ENCODE assay signal across 9 mouse cellular contexts in the genomic region with DNA sequence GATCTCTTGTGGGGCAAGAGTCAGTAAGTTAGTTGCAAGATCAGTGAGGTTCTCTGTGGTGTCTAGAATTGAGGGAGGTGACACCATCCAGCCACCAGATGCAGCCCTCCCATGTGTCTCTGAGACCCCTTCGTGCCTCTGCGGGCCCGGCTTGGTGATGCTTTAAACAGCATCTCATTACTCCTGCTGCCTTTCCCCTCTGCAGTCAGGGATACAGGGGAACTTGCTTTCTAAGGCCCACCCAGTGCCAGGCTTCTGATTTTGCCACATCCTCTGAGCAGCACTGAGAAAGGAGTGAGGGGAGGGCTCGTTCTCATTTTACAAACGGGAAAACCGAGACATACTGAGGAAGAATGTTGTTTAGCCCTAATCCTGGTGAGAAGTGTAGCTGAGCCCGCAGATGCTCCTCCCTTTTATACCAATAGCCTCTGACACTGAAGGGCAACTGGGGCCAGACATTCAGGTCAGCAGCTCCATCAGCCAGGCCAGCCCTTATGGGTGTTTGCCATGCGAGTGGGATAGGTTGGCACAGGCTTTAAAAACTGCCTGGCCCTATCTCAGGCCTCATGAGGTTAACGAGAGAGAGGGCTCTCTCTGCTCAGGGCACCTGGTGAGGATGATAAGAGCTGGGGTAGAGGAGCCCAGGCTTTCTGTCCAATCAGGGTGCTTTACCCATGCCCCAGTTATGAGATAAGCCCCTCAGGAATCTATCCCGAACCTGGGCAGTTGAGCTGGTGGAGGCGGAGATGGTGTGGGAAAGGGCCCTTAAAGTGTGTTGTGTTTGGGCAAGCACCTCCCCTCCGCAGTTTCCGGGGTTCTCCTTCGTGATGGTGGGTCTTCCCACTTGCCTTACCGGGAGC. TPM values are rescaled to one million over a fixed set of nuclear protein-coding genes. Genes with fewer than 3 reads are reported as not detected.
DNase-seq lines count a peak whose midpoint lies in the region; ATAC-seq and TF ChIP-seq lines count a peak whose summit lies in the region.
"Had no signal": no experiment of that assay in that cellular context is flagged by ENCODE, and none has a peak within 500 bp of the region (broad histone marks: within the 10 kb centered on the region; RNA-seq: fewer than 3 reads in every experiment).

No protein-coding gene starts in this region.

- TF ChIP-seq CTCF in E14TG2a.4 (conservative IDR thresholded peaks at IDR 0.05; ENCODE audit: low read length): no peak
- no peak for TF ChIP-seq CTCF in bone marrow macrophage, adult 2 months (IDR thresholded peaks at IDR 0.05; ENCODE audit: low read depth, low read length)

- no peak for TF ChIP-seq POLR2A in bone marrow macrophage, adult 2 months (IDR thresholded peaks at IDR 0.05; ENCODE audit: borderline replicate concordance, low read depth, low read length)

- no peak for ATAC-seq in heart, embryonic 15.5 days (replicated peaks; ENCODE audit: insufficient number of reproducible peaks, insufficient read depth, low FRiP score, low read depth)
- peak; percentile 91 for ATAC-seq in liver, embryonic 15.5 days (ENCODE audit: insufficient read depth)
- 0 out of 2 replicates have a peak, but pooled peaks have one; percentile 14 for ATAC-seq in stomach, embryonic 16.5 days (ENCODE audit: insufficient read depth, low FRiP score)
- no peak for ATAC-seq in frontal cortex, adult (ENCODE audit: low TSS enrichment)

- peaks cover 5% of the 10 kb centered on the region for H3K9me3 ChIP-seq in E14TG2a.4 (ENCODE audit: low read length)
- H3K9me3 ChIP-seq in heart, embryonic 15.5 days (replicated peaks): no peaks in the 10 kb centered on the region
- H3K9me3 ChIP-seq in liver, embryonic 15.5 days (replicated peaks): no peaks in the 10 kb centered on the region
- 0 out of 2 replicates have a peak, but pooled peaks cover 3% of the 10 kb centered on the region for H3K9me3 ChIP-seq in stomach, embryonic 16.5 days (replicated peaks; ENCODE audit: control insufficient read depth, low read length)

- H3K36me3 ChIP-seq in E14TG2a.4 (ENCODE audit: insufficient read depth, low read length): no peaks in the 10 kb centered on the region
- H3K36me3 ChIP-seq in heart, embryonic 15.5 days: no peaks in the 10 kb centered on the region
- peaks cover 43% of the 10 kb centered on the region for H3K36me3 ChIP-seq in liver, embryonic 15.5 days (replicated peaks)
- no peaks in the 10 kb centered on the region for H3K36me3 ChIP-seq in stomach, embryonic 16.5 days (ENCODE audit: control insufficient read depth, insufficient read depth, low read length)

- peaks cover 94% of the 10 kb centered on the region for H3K27me3 ChIP-seq in E14TG2a.4 (ENCODE audit: insufficient read depth, low read length)
- peaks cover 87% of the 10 kb centered on the region for H3K27me3 ChIP-seq in heart, embryonic 15.5 days
- peaks cover 13% of the 10 kb centered on the region for H3K27me3 ChIP-seq in liver, embryonic 15.5 days
- H3K27me3 ChIP-seq in stomach, embryonic 16.5 days (ENCODE audit: control insufficient read depth, insufficient read depth, low read length): peaks cover 70% of the 10 kb centered on the region

- H3K9ac ChIP-seq in heart, embryonic 15.5 days: peak overlapping the region; percentile 56; the same call in 1 of the 2 replicates
- peak overlapping the region; percentile 84 for H3K9ac ChIP-seq in liver, embryonic 15.5 days
- peak overlapping the region; percentile 64 for H3K9ac ChIP-seq in stomach, embryonic 16.5 days (ENCODE audit: low read length)

- H3K4me3 ChIP-seq in E14TG2a.4 (replicated peaks; ENCODE audit: low read length): peak overlapping the region; percentile 72
- H3K4me3 ChIP-seq in bone marrow macrophage, adult 2 months (ENCODE audit: insufficient read depth, low read length): peak overlapping the region; percentile 73
- H3K4me3 ChIP-seq in heart, embryonic 15.5 days: peak overlapping the region; percentile 49
- H3K4me3 ChIP-seq in liver, embryonic 15.5 days (replicated peaks): peak overlapping the region; percentile 69
- H3K4me3 ChIP-seq in stomach, embryonic 16.5 days (replicated peaks; ENCODE audit: low read length): peak overlapping the region; percentile 46

- H3K27ac ChIP-seq in bone marrow macrophage, adult 2 months (ENCODE audit: insufficient read depth, low read depth, low read length): peak overlapping the region; percentile 76
- H3K27ac ChIP-seq in heart, embryonic 15.5 days: no peak overlapping the region
- H3K27ac ChIP-seq in liver, embryonic 15.5 days (replicated peaks): peak overlapping the region; percentile 98
- H3K27ac ChIP-seq in stomach, embryonic 16.5 days (ENCODE audit: low read length): peak overlapping the region; percentile 27; the same call in 1 of the 2 replicates

- no peak for DNase-seq in layer of hippocampus, postnatal 36 days
- no peak for DNase-seq in right cerebral cortex, postnatal 4 days

- peaks cover 48% of the 10 kb centered on the region for H3K4me1 ChIP-seq in E14TG2a.4 (replicated peaks; ENCODE audit: low read depth, low read length)
- H3K4me1 ChIP-seq in bone marrow macrophage, adult 2 months (ENCODE audit: control insufficient read depth, insufficient read depth, low read length): peaks cover 57% of the 10 kb centered on the region
- H3K4me1 ChIP-seq in heart, embryonic 15.5 days (replicated peaks): peaks cover 42% of the 10 kb centered on the region
- peaks cover 83% of the 10 kb centered on the region for H3K4me1 ChIP-seq in liver, embryonic 15.5 days (replicated peaks)
- H3K4me1 ChIP-seq in stomach, embryonic 16.5 days (ENCODE audit: control insufficient read depth, insufficient read depth, low read length): peaks cover 21% of the 10 kb centered on the region

- peak overlapping the region; percentile 72 for H3K4me2 ChIP-seq in heart, embryonic 15.5 days
- peak overlapping the region; percentile 90 for H3K4me2 ChIP-seq in liver, embryonic 15.5 days
- peak overlapping the region; percentile 58 for H3K4me2 ChIP-seq in stomach, embryonic 16.5 days (ENCODE audit: low read depth, low read length)

- WGBS in heart, embryonic 15.5 days: 30% methylated on average over 15 of the region's 15 CpGs
- 4% methylated on average over 15 of the region's 15 CpGs for WGBS in liver, embryonic 15.5 days (ENCODE audit: insufficient replicate concordance)
- WGBS in stomach, embryonic 16.5 days: 37% methylated on average over 15 of the region's 15 CpGs

RNA-seq across cellular contexts. Expression of a gene that starts 1.0 kb away (rescaled TPM):
- polyA plus RNA-seq in bone marrow macrophage, adult 2 months (2012; ENCODE audit: insufficient read depth, insufficient read length, missing spikeins): 300 and 304 TPM in 2 replicates
- 4.8 and 8.1 TPM in 2 replicates for polyA plus RNA-seq in heart, embryonic 15.5 days (2015; fragmentation: Nextera tagmentation; extraction: Ambion mirVana)
- 70.3 and 79.5 TPM in 2 replicates for polyA plus RNA-seq in liver, embryonic 15.5 days (2015; fragmentation: Nextera tagmentation; extraction: Ambion mirVana)
- 11.2 and 12.8 TPM in 2 replicates for polyA plus RNA-seq in stomach, embryonic 16.5 days (2015; fragmentation: Nextera tagmentation; extraction: Ambion mirVana)
- total RNA-seq in layer of hippocampus, postnatal 36 days (2021): 1 to 10 TPM in 1 of 2 experiments, under 1 TPM in 1; 0.40 to 1.0 TPM

RNA-seq across cellular contexts. Expression of a gene that starts 26.4 kb away (rescaled TPM):
- 7.8 and 8.0 TPM in 2 replicates for polyA plus RNA-seq in bone marrow macrophage, adult 2 months (2012; ENCODE audit: insufficient read depth, insufficient read length, missing spikeins)
- 8.0 and 15.1 TPM in 2 replicates for polyA plus RNA-seq in heart, embryonic 15.5 days (2015; fragmentation: Nextera tagmentation; extraction: Ambion mirVana)
- polyA plus RNA-seq in liver, embryonic 15.5 days (2015; fragmentation: Nextera tagmentation; extraction: Ambion mirVana): 22.5 and 23.5 TPM in 2 replicates
- 9.0 and 9.6 TPM in 2 replicates for polyA plus RNA-seq in stomach, embryonic 16.5 days (2015; fragmentation: Nextera tagmentation; extraction: Ambion mirVana)
- total RNA-seq in layer of hippocampus, postnatal 36 days (2021): 1 to 10 TPM; 3.3 to 5.5 TPM

RNA-seq across cellular contexts. Expression of a gene that starts 36.6 kb away (rescaled TPM):
- not detected in 2 replicates for polyA plus RNA-seq in bone marrow macrophage, adult 2 months (2012; ENCODE audit: insufficient read depth, insufficient read length, missing spikeins)
- polyA plus RNA-seq in heart, embryonic 15.5 days (2015; fragmentation: Nextera tagmentation; extraction: Ambion mirVana): 0.45 and 1.6 TPM in 2 replicates
- polyA plus RNA-seq in liver, embryonic 15.5 days (2015; fragmentation: Nextera tagmentation; extraction: Ambion mirVana): not detected in 2 replicates
- polyA plus RNA-seq in stomach, embryonic 16.5 days (2015; fragmentation: Nextera tagmentation; extraction: Ambion mirVana): 1.4 and 1.6 TPM in 2 replicates
- 1 to 10 TPM in 1 of 2 experiments, not detected in 1; 1.2 TPM for total RNA-seq in layer of hippocampus, postnatal 36 days (2021)
- polyA plus RNA-seq: gonadal fat pad, adult 2 months had no signal

RNA-seq across cellular contexts. Expression of a gene that starts 42.4 kb away (rescaled TPM):
- not detected in 2 replicates for polyA plus RNA-seq in bone marrow macrophage, adult 2 months (2012; ENCODE audit: insufficient read depth, insufficient read length, missing spikeins)
- polyA plus RNA-seq in heart, embryonic 15.5 days (2015; fragmentation: Nextera tagmentation; extraction: Ambion mirVana): 2.0 and 5.2 TPM in 2 replicates
- 0.56 and 0.62 TPM in 2 replicates for polyA plus RNA-seq in liver, embryonic 15.5 days (2015; fragmentation: Nextera tagmentation; extraction: Ambion mirVana)
- 12.9 and 15.2 TPM in 2 replicates for polyA plus RNA-seq in stomach, embryonic 16.5 days (2015; fragmentation: Nextera tagmentation; extraction: Ambion mirVana)
- 1 to 10 TPM; 5.5 to 7.8 TPM for total RNA-seq in layer of hippocampus, postnatal 36 days (2021)

Comparison
In these comparisons a context has a peak if more than half of its experiments do, and no peak if none do; other contexts are left out.
1. ATAC-seq: peak in liver, embryonic 15.5 days (single experiment) and stomach, embryonic 16.5 days (single experiment); none in heart, embryonic 15.5 days (single experiment) and frontal cortex, adult (single experiment).
2. Peak in every context shown above with its lines, with median percentiles within 50 percentile points of each other: H3K4me3 ChIP-seq, H3K4me2 ChIP-seq and H3K9ac ChIP-seq.